Mouse (Mus musculus): Measurements from ENCODE around the gene Tnrc18.

Gene Tnrc18

DNA sequence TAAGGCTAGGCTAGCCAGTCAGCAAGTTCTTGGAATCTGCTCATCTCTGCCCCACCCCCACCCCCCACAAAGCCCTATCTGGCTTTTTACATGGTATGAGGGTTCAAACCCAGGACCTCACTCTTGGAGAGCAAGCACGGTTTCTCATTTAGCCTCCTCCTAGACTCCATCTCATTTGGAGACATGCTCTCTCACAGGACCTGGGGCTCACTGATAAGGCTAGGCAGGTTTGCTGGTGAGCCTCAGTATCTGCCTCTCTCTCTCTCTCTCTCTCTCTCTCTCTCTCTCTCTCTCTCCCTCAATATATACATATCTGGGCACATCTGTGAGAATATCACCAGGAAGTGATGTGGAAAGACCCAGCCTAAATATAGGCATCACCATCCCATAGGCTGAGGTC lies 138.4 kb downstream of the Tnrc18 start:
- no peak for DNase-seq

DNA sequence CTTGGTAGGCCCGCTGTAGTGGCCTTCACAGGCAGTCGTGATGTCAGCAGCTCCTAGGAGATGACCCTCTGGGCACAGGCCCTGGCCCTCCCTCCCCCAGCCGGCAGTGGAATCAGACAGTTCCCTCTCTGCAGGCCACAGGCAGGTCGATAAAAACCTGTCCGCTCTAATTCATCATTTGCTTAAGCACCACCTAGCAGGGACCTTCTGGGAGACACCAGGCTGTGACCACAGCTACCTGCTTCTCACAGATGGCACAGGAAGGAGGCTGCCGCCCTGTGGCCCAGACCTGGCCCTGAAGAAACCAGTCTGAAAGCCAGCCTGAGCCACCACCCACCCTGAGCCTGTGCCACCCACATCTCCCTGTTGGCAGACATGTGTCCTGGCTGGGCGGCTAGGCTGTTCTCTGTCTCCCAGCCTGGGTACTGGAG lies 139.3 kb downstream of the Tnrc18 start:
- no peak for DNase-seq
